Mouse (Mus musculus) kidney, adult 18-20 months (tissue): ENCODE results near the gene Slc39a11.
A peak's percentile ranks its signal among the peaks of the same experiment; 100 is the strongest.

ENCODE experiments used
- DNase-seq: peaks from one replicate; pipeline ENCODE4 v3.0.0; 2021

Slc39a11 gene

GRCm38 (mm10) chr11:113277034-113277612 is 372.8 kb downstream of the Slc39a11 start:
- DNase-seq = no peak

DNA sequence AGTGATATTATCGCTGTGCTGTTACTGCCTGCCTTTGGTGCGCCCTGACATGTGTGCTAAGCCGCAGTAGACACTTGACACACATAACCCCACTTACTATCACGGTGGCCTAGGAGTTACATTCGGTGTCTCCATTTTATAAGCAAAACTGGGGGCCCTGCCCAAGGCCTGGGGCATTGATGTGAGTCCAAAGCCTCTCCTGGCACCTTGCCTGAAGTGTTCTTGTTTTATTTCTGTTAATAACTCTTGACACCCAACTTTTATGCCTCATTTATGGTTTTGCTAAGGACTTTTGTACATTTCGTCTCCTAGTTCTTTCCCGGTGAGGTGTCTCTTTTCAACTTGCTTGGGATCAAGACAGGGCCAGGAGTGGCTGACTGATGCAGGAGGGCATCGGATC is 373.4 kb downstream of the Slc39a11 start:
- DNase-seq = no peak

- no peak for DNase-seq
Measured at GRCm38 (mm10) chr11:113274037-113274436, 375.8 kb downstream of the Slc39a11 start.

GRCm38 (mm10) chr11:113271857-113272256 is 378.0 kb downstream of the Slc39a11 start:
- DNase-seq = no peak

DNA sequence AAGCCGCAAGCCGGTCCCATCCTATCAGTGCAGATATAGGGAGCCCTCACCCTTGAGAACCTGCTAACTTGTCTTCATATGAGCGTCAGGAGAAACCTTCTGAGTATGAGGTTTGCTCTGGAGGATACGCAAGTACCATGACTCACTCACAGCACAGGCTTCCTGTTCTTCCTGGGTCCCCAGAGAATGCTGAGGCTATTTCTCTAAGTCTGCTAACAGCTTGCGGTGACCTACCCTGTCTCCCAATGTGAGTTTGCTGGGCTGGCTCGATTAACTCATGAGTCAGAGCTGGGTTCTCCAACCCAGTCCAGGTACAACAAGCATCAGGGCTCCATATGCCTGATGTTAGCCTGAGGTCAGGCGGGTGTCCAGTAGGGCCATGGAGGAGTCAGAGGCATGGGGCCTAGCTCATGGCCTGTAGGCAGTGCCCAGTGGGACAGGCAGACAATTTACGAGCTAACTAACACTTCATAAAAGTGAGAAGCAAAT is 381.0 kb downstream of the Slc39a11 start:
- DNase-seq = no peak

- no peak for DNase-seq
Measured at GRCm38 (mm10) chr11:113267516-113268230, 382.2 kb downstream of the Slc39a11 start.

DNA sequence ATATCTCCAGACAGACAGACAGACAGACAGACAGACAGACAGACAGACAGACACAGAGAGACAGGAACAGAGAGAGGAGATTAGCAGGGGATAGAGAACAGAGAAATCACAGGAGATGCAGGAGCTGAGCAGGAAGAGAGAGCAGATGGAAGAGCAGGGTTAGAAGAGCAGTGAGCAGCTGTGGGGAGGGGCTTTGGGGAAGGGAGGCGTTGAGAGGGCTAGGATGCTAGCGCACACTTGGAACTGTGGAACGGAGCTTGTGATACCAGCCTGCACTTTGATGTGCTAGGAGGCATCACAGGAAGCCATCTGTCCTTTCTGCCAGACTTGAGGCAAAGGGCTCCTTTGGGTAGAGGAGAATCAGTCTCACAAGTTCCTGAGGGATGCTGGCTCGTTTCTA is 383.2 kb downstream of the Slc39a11 start:
- no peak for DNase-seq

DNA sequence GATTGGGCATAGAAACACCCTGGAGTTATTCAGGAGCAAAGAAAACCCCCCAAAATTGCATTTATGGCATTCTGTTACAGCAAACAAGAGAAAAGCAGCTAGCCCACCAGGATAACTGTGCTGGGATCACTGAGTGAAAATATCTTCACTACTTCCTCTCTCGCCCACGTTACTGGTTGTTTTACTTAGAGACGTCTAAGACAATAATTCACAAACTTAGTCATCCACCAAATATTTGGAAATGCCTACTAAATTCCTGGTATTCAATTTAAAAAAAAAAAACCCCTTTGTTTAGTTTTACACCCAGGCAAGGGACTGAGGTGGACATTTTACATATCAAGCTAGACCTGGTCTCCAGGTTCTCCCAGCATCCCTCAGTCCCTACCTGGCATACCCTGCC is 384.3 kb downstream of the Slc39a11 start:
- DNase-seq = no peak

DNA sequence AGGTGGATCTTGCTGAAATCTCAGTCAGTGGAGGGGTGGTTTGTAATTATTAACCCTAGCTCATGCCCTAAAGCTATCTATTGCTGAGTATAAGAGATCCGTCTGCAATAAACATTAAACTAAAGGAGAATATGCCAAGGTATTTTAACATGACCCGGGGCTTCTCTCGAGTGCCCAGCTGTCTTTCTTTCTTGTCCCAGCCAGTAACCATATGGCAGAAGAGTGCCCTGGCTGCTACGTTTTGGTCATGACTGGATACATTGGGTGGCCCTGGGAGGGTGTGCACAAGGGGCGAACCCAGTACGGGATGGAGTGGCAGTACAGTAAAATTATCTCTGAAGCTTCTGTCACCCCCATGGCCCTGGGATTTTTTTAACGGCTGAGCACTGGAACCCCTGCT is 385.9 kb downstream of the Slc39a11 start:
- DNase-seq = peak; percentile 3

GRCm38 (mm10) chr11:113262062-113262461 is 387.8 kb downstream of the Slc39a11 start:
- no peak for DNase-seq

DNA sequence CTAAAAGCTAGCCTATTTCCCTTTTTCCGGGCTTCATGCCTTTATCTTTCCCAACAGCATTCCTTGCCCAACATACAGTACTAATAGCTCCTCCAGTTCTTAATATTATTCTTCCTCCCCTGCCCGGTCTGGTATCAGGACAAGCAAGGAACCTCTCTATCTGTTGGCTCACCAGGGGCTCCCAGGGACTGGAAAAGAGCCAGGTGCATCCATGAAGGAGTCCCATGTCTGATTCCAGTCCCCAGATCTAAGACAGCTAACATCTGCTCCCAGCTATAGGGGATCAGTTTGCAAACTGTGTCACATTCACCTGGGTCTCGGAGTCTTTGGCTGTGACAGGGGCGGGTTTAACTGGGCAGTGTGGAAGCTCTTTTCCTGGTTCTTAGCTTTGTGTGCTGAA is 388.5 kb downstream of the Slc39a11 start:
- no peak for DNase-seq

DNA sequence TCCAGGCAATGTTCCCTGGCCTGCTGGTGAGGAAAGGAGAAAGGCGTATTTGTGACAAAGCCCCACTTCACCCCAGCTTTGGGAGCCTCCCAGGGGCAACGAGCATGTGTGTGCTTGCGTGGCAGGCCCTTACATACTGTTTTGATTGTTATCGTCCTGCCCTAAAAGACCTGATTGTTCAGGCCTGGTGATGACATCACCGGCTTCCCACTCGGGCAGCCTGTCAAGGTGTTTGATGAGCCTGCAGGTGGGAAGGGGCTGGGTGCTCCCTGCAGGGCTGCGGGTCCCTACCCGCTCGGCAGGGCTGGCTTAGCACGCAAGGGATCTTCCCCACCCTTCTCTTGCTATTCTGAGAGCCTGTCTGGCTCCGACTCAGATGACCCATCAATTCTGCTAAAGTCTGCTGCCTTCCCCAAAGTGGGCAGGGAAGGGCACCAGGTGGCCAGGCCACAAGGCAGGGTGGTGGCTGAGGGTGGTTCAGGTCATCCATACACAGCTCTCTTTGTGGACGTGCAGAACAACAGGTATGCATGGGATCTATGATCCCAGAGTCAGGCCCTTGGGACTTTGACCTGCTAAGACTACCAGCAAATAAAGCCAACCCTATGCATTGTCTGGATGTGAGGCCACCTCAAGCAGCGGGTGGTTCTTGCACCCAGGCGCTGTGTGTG is 390.0 kb downstream of the Slc39a11 start:
- DNase-seq = no peak

- no peak for DNase-seq
Measured at GRCm38 (mm10) chr11:113258016-113258415, 391.9 kb downstream of the Slc39a11 start.

- no peak for DNase-seq
Measured at GRCm38 (mm10) chr11:113254653-113255052, 395.2 kb downstream of the Slc39a11 start.

DNA sequence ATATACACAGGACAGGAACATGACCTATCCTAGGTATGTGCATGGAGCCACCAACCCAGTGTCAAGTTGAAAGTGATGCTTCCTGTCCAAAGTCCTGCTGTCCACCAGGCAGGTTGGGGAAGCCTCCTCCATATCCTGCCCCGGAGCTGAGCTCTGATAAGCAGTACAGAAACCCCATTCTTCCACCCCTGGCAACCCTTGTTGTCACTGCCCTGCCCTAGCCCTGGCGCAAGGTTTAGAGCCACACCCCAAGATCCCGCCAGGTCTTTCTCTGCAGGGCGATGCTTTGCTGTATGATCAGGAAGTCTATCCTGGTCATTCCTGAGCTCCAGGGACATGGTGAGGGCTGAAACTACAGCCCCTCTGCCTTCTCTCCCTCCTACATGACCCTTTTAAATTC is 396.7 kb downstream of the Slc39a11 start:
- DNase-seq = no peak

GRCm38 (mm10) chr11:113251172-113251571 is 398.7 kb downstream of the Slc39a11 start:
- no peak for DNase-seq

DNA sequence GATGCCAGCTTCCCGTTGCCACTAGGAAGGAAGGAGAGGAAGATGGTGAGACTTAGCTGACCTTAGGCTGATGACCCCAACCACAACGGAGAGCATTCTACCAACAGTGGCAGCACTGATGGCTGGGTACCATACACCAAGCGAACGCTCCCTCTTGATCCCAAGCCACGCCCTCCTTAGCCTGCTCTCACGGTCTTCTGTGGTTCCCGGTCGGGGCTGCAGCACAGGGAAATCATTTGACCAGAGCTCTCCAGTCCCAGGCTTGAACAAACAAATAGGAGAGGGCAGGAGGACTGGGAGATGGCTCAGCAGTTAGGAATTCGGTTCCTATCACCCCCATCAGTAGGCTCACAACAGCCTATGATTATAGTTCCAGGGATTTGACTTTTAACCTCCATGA is 403.4 kb downstream of the Slc39a11 start:
- no peak for DNase-seq

- no peak for DNase-seq
Measured at GRCm38 (mm10) chr11:113245666-113246065, 404.2 kb downstream of the Slc39a11 start.

DNA sequence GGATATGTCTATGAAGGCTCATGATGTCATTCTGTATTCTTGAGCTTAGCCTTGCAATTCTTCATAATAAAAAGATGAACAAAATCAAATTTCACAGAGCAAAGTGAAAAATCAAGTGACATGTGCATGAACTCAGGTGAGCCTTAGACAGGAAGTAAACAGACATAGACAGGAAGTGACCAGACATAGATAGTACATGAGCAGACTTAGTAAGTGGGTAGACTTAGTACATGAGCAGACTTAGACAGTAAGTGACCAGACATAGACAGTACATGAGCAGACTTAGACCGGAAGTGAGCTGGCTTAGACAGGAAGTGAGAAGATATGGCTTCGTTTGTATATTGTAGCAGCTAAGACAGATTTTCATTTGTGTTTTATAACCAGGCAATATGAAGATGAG is 415.4 kb downstream of the Slc39a11 start:
- no peak for DNase-seq

- no peak for DNase-seq
Measured at GRCm38 (mm10) chr11:113232049-113232448, 417.8 kb downstream of the Slc39a11 start.

DNA sequence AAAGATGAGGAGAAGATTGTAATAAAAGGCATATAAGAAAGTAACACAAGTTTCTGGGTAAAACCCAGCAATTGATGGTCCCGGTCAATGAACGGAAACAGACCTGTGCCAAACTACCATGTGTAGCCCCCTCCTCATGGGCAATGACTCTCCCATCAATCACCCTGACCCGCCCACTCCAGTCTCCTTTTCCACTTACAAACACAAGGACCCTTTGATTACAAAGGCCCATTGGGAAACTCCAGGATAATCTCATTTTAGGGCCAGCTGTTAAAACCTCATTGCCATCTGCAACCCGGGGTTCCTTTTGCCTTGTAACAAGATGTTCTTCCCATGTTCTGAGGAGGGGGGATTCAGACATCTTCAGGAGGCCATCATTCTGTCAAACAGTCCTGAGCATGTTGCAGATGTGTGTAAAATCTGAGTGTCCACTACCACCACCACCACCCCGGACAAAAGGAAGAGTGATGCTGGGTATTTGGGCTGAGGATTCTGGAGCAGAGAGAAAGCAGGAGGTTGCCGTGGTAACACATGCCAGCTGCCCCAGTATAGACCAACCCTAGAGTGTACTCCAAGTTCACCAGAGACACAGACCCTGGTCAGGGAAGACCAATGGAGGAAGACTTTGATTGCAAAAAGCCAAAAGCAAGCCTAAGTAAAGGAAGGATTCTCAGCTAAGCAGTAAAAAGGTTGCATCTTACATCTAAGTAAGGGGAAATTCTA is 419.3 kb downstream of the Slc39a11 start:
- no peak for DNase-seq

DNA sequence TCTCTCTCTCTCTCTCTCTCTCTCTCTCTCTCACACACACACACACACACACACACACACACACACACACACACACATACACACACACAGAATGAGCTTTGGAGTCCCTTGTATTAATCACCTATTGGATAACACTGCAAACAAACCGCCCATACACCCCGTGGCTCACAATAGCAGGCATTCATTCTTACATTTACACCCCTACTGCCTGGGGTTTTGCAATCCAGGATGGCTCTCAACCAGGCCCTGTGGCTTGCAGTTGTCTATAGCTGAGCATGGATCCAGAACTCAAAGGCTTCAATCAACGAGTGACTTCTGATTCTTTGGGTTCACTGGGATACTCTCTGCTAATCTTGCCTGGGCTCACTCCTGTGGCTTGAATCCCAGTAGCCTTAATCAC is 424.1 kb downstream of the Slc39a11 start:
- DNase-seq = no peak

GRCm38 (mm10) chr11:113223756-113224323 is 426.0 kb downstream of the Slc39a11 start:
- no peak for DNase-seq
